Mouse (Mus musculus) embryo, embryonic 9.5 days (tissue): Measurements from ENCODE around the gene Rbfox3.

Source experiments
- DNase-seq: peaks from one replicate; pipeline ENCODE4 v3.0.0-alpha.2; 2017; ENCODE audit errors: extremely low spot score

Rbfox3 gene

DNA sequence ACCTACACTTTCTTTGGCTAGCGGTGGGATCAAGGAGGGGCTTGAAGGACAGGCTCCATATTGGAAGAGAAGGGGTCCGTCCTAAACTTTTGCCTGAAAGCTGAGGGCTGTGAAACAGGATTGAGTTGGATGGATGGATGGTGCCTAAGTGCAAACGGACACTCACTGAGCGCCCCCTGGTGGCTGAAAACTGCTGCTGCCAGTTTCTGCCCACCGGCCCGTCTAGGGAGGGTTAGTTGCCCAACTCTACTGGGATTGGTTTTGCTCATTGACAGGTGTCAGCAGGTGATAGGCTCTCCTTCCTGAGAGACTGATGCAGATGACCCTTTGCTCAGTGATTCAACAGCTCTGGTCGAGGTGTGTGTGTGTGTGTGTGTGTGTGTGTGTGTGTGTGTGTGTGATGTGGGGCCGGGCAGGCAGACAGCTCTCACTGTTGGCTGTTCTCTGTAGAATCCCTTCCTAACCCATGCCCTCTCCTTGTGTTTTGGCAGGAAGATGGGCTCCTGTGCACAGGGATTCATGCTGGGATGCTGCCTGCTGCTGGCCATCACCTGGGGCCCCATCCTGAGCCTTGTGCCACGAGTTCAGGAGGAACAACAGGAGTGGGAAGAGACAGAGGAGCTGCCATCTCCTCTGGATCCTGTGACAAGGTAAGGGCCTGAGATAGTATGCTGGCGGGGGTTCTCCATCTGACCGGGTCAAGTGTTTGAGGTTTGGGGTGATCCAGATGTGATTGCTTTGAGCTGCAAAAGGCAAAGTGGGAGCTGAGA, 468.0 kb downstream of the Rbfox3 start:
- peak; percentile 71 for DNase-seq

DNA sequence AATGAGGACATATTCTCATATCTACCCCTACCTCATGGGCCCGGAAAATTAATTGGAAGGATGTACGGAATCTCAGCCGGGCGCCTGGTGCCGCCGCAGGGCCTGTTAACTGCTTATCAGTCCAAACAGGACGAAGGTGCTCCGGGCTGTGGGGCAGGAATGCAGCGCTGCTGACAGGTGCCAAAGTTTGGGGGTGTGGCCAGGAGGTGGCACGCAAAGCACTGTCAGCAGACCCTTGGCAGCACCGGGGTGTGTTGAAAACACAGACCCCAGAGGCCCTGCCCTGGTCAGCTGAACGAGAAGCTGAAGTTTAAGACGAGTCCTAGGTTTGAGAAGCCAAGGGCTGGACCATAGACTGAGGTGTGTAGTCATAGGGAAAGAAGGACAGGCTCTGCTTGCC, 468.7 kb downstream of the Rbfox3 start:
- DNase-seq, result no peak
